Mouse (Mus musculus) embryonic facial prominence, embryonic 10.5 days (tissue): ENCODE results near the gene Dctn2. TPM values are rescaled to one million over a fixed set of nuclear protein-coding genes. Genes with fewer than 3 reads are reported as not detected.
"Not testable (repeated sequence)": the region's sequence is repeated elsewhere in the genome, so short reads cannot be mapped to it uniquely, and the experiment has no call there.

Experiments used
- DNase-seq: peaks from one replicate; pipeline ENCODE4 v3.0.0-alpha.2; 2017; ENCODE audit warnings: low spot score
- H3K27ac ChIP-seq: fragments of 300-500 bp; sonication (generic); replicated peaks from 2 replicates; pipeline ENCODE4 v1.5.1; 2016; ENCODE audit warnings: mild to moderate bottlenecking
- H3K27me3 ChIP-seq: fragments of 300-500 bp; sonication (generic); replicated peaks from 2 replicates; pipeline ENCODE4 v1.6.1; 2016; ENCODE audit warnings: low read depth, mild to moderate bottlenecking; ENCODE audit not compliant: poor library complexity, severe bottlenecking
- H3K36me3 ChIP-seq: fragments of 300-500 bp; sonication (generic); replicated peaks from 2 replicates; pipeline ENCODE4 v1.6.1; 2016; ENCODE audit warnings: mild to moderate bottlenecking, moderate library complexity
- H3K4me1 ChIP-seq: fragments of 300-500 bp; sonication (generic); 2 replicates; pipeline ENCODE4 v1.6.1; 2016
- H3K4me3 ChIP-seq: fragments of 300-500 bp; sonication (generic); 2 replicates; pipeline ENCODE4 v1.5.1; 2016; ENCODE audit warnings: mild to moderate bottlenecking, moderate library complexity
- H3K9me3 ChIP-seq: fragments of 300-500 bp; sonication (generic); 2 replicates; pipeline ENCODE4 v1.6.1; 2016; ENCODE audit warnings: mild to moderate bottlenecking
- WGBS: fragments of 180-500 bp; shearing (Covaris S2); methylation state at CpG from one replicate; pipeline ENCODE4 v1.1.7; 2016; 5-methylcytosine and 5-hydroxymethylcytosine counted together
- polyA plus RNA-seq: library from polyadenylated mRNA; unstranded; fragments of >200 nt; fragmentation: Nextera tagmentation; extraction: Ambion mirVana; gene quantifications from 2 replicates; pipeline ENCODE4 v1.2.1, GENCODE M21; 2016

Gene Dctn2
- polyA plus RNA-seq, 1 experiment from 2014 or later: 187 TPM

DNA sequence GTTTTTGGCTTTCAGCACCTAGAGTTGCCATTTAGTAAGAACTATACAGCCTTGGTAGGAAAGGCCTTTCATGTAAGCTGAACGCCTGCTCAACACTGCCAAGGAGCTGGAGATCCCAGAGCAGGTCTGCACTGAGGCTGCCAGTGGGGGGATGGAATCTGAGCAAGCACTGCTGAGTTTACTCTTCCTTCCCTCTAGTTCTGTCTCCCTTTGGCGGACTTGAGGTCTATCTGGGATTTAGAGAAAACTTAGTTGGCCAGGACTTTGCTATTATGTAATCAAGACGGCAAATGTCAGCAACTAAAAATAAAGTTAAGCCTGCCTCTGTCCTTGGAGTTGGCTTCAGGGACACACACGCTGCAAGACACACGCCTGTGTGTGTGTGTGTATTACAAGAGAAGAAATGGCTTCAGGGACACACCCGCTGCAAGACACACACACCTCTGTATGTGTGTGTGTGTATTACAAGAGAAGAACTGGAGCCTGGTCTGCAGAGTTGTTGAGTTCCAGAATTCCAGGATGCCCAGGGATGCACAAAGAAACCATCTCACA is 26.9 kb downstream of the Dctn2 start:
- H3K27ac ChIP-seq: no peak overlapping the region
- peaks cover 60% of the 10 kb centered on the region for H3K36me3 ChIP-seq
- H3K9me3 ChIP-seq: no peaks in the 10 kb centered on the region
- no peaks in the 10 kb centered on the region for H3K27me3 ChIP-seq
- WGBS: 89% methylated on average over 6 of the region's 6 CpGs
- H3K4me1 ChIP-seq: peaks cover 38% of the 10 kb centered on the region
- DNase-seq: no peak
- no peak overlapping the region; the same call in 1 of the 2 replicates for H3K4me3 ChIP-seq

DNA sequence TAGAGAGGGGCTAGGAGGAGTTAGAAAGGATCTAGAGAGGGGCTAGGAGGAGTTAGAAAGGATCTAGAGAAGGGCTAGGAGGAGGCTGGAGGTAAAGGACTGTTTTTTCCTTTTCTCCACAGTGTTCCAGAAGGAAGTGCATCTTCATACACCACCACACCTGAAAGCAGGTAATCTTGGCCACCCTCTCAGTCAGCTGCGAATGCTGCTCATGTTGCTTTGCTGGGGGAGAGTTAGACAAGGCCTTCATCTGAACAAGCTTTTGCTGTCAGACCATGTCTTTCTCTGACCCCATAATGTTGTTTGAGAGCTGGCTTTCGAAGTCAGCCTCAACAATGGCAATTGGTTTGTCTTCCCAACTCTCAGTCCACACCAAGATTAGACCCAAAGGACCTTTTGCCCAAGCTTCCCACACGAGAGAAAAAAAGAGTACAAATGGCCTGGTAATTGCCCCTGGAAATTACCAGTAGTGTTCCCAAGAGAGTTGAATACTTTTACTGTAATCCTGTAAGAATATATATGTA is 27.5 kb downstream of the Dctn2 start:
- Histone ChIP-seq H3K27me3 (no peaks in the 10 kb centered on the region), H3K4me3 (no peak overlapping the region), H3K9me3 (no peaks in the 10 kb centered on the region), H3K36me3 (peaks cover 66% of the 10 kb centered on the region), H3K4me1 (peaks cover 38% of the 10 kb centered on the region), H3K27ac (no peak overlapping the region)
- no peak for DNase-seq
- 85% methylated on average over 3 of the region's 3 CpGs for WGBS

GRCm38 (mm10) chr10:127294895-127295510 is 28.8 kb downstream of the Dctn2 start:
- peaks cover 80% of the 10 kb centered on the region for H3K36me3 ChIP-seq
- H3K4me3 ChIP-seq: no peak overlapping the region
- H3K27me3 ChIP-seq: no peaks in the 10 kb centered on the region
- 93% methylated on average over 10 of the region's 10 CpGs for whole genome bisulfite sequencing
- H3K4me1 ChIP-seq: peaks cover 26% of the 10 kb centered on the region
- no peak overlapping the region for H3K27ac ChIP-seq
- DNase-seq: no peak
- no peaks in the 10 kb centered on the region for H3K9me3 ChIP-seq

GRCm38 (mm10) chr10:127295986-127296794 is 30.0 kb downstream of the Dctn2 start:
- peaks cover 92% of the 10 kb centered on the region for H3K36me3 ChIP-seq
- no peak for DNase-seq
- 93% methylated on average over 24 of the region's 24 CpGs for WGBS

DNA sequence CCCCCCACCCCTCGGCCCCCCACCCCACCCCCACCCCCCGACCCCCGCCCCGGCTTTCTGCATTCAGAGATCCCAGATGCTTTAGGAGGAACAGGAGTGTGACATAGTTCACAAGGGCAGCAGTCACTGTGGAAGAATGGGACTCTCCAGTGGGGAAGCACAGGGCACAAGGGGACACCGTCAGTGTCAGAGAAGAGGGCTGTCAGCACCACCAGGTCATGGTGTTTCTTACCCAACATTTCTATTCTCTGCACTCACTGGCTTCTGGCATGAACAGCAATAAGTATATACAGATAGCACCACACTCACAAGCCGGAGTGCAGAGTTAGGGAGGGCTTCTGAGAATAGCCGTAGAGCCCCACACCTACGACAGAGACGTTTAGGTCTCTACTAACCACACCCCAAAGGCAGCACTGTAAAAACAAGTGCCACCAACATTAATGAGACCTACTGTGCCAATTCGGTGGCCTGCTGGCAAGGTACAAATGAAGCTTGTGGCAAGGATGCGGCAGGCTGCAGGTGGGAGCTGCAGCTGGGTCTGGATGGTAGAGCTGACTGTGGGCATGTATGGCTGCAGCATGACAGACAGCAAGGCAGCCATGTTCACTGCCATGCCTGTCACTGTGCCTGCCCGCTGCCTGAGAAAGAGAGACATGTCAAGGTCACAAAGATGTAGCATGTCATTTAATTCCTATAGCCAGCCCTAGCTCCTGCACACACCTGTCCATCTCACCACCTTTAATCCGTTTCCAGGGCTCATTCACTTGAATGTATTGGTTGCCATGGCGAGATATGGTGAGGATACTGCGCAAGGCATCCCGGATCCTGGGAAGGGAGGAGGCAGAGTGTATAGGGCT is 31.1 kb downstream of the Dctn2 start:
- Histone ChIP-seq H3K36me3 (peaks cover 99% of the 10 kb centered on the region), H3K27me3 (no peaks in the 10 kb centered on the region), H3K9me3 (no peaks in the 10 kb centered on the region), H3K27ac (no peak overlapping the region), H3K4me3 (no peak overlapping the region), H3K4me1 (peaks cover 9% of the 10 kb centered on the region)
- no peak for DNase-seq
- WGBS: 95% methylated on average over 16 of the region's 16 CpGs

More at GRCm38 (mm10) chr10:127295986-127296794, 30.0 kb downstream of the Dctn2 start:
- peaks cover 19% of the 10 kb centered on the region for H3K4me1 ChIP-seq
- no peaks in the 10 kb centered on the region for H3K9me3 ChIP-seq
- no peak overlapping the region for H3K27ac ChIP-seq
- H3K4me3 ChIP-seq: no peak overlapping the region
- no peaks in the 10 kb centered on the region for H3K27me3 ChIP-seq

GRCm38 (mm10) chr10:127300361-127300760 is 34.2 kb downstream of the Dctn2 start:
- no peak for DNase-seq
- 94% methylated on average over 6 of the region's 6 CpGs for WGBS
- Histone ChIP-seq H3K27me3 (no peaks in the 10 kb centered on the region), H3K4me1 (no peaks in the 10 kb centered on the region), H3K9me3 (no peaks in the 10 kb centered on the region), H3K4me3 (no peak overlapping the region), H3K27ac (no peak overlapping the region), H3K36me3 (peaks cover 100% of the 10 kb centered on the region)

DNA sequence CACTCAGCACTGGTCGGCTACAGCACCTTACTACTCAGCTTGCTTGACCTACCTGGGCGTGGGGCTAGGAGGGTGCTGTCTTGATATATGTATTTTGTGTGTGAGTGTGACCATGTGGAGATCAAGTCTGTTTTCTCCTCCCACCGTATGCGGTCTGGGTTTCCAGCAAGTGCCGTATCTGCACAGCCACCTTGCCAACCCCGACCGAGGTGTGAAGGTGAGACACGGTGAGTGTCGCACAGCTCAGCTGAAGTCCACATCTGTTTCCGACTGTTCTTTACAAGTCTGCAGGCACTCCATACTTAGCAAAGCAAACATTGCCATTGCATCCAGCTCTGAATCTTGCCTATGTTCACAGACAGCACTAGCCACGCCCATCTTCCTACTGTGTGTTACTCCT is 37.0 kb downstream of the Dctn2 start:
- Histone ChIP-seq H3K9me3 (no peaks in the 10 kb centered on the region), H3K36me3 (peaks cover 100% of the 10 kb centered on the region), H3K27me3 (no peaks in the 10 kb centered on the region), H3K27ac (no peak overlapping the region), H3K4me1 (no peaks in the 10 kb centered on the region), H3K4me3 (no peak overlapping the region)
- WGBS: 95% methylated on average over 11 of the region's 11 CpGs
- DNase-seq: no peak

- H3K9me3 ChIP-seq, H3K4me3 ChIP-seq, H3K27ac ChIP-seq, H3K27me3 ChIP-seq, DNase-seq: not testable (repeated sequence)
- H3K4me1 ChIP-seq: peaks cover 13% of the 10 kb centered on the region
- WGBS: 86% methylated on average over 3 of the region's 3 CpGs
- H3K36me3 ChIP-seq: peaks cover 61% of the 10 kb centered on the region
Measured at GRCm38 (mm10) chr10:127309167-127309566, 43.0 kb downstream of the Dctn2 start.

DNA sequence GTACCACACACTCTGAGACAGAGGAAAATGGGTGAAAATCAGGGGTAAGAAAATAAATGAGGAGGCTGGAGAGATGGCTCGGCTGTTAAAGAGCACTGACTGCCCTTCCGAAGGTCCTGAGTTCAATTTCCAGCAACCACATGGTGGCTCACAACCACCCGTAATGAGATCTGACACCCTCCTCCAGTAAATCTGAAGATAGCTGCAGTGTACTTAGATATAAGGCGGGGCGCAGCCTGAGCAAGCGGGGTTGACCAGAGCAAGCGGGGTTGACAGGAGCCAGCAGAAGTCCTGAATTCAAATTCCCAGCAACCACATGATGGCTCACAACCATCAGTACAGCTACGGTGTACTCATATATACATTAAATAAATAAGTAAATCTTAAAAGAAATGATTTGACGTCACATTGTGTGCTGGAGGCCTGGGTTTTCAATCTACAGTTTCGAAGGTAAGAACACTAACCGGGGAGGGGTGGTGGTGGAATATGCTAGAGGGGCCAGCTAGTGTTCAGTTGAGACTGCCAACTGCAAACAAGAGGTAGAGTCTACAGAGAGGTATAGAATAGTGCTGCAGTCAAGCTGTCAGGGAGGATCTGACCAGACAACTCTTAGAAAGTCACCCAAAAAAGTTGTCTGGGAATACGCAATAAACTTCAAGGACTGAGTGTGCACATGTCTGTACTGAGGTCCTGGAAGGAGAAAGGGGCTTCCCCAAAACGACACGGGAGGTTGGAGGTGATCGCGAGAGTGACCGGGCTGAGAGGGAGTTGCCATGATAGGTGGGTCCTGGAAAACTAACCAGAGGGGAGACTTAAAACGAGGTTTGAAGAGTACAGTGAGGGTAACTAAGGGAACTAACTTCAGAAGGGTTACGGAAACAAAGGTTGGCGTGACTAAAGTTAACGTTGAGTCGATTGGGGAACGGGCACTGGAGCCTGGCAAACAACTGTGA is 44.6 kb downstream of the Dctn2 start:
- peak; percentile 73 for DNase-seq
- peak overlapping the region; percentile 92 for H3K27ac ChIP-seq

DNA sequence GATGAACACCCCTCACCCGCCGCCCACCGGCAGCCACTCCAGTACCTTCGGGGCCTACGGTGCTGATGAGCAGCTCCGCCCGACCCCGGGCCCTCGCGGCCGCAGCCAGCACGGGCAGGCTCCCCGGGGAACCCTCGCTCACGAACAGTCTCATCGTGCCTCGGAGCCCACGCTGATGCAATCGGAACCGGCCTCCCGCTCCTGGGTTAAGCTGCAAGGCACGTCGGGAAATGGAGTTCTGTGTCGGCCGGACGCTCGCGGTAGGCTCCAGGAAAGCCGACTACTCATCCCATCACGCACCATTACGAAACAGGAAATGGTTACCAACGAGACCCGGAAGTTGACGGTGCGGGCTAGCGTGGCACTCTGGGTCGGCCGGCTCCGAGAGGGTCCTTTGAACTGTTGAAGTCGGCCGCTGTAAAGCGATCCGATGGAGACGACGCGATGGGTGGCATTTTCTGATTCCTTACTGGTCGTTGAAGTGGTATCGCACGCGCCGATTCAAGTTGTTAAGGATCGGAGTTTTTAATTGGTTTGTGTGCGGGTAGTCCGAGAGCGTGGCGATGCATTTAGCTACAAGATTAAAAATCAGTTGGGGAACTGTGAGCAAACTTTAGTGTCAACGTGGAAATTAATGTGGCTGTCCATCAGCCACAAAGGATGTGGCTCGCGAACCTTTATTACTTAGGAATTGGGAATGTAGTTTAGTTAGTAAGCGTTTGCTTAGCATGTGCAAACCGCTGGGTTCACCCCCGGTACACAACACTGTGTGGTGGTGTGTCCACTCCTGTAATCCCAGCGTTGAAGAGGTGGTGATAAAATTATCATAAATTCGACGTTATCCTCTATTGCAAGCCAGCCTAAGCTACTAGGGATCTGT is 45.5 kb downstream of the Dctn2 start, which contains the start of gene Mars:
Gene Mars (minus strand): TSS at position 311 of the 880 bp plus-strand sequence.
- H3K27ac ChIP-seq: peak within 1 kb of the TSS; percentile 92
- peaks cover 13% of the 10 kb centered on the region for H3K4me1 ChIP-seq
- H3K4me3 ChIP-seq: peak within 1 kb of the TSS; percentile 95
- under 1% methylated on average over 65 of the region's 65 CpGs for WGBS
- peak; percentile 94 for DNase-seq
- no peaks in the 10 kb centered on the region for H3K27me3 ChIP-seq
- H3K9me3 ChIP-seq: no peaks in the 10 kb centered on the region
- peaks cover 35% of the 10 kb centered on the region for H3K36me3 ChIP-seq

More for the DNA sequence above, 44.6 kb downstream of the Dctn2 start:
- Histone ChIP-seq H3K27me3 (no peaks in the 10 kb centered on the region), H3K36me3 (peaks cover 44% of the 10 kb centered on the region), H3K4me1 (peaks cover 13% of the 10 kb centered on the region), H3K4me3 (peak overlapping the region; percentile 95), H3K9me3 (no peaks in the 10 kb centered on the region)
- WGBS: 37% methylated on average over 23 of the region's 23 CpGs
